Mouse (Mus musculus) bone marrow macrophage, adult 2 months (primary cell): ENCODE measurements around the gene Ifna5. TPM values are rescaled to one million over a fixed set of nuclear protein-coding genes. Genes with fewer than 3 reads are reported as not detected.

ENCODE experiments used
- H3K27ac ChIP-seq: 2 replicates; pipeline ENCODE4 v1.5.1; 2012; ENCODE audit warnings: low read depth, low read length; ENCODE audit not compliant: insufficient read depth
- H3K4me1 ChIP-seq: 2 replicates; pipeline ENCODE4 v1.6.1; 2012; ENCODE audit warnings: low read length; ENCODE audit not compliant: control insufficient read depth, insufficient read depth
- H3K4me3 ChIP-seq: 2 replicates; pipeline ENCODE4 v1.5.1; 2012; ENCODE audit warnings: mild to moderate bottlenecking, low read length, moderate library complexity; ENCODE audit not compliant: insufficient read depth
- CTCF ChIP-seq: IDR thresholded peaks from 2 replicates; pipeline ENCODE4 v1.5.1; 2012; ENCODE audit warnings: low read depth, mild to moderate bottlenecking, low read length, moderate library complexity
- POLR2A ChIP-seq: IDR thresholded peaks from 2 replicates; pipeline ENCODE4 v1.6.1; 2012; ENCODE audit warnings: mild to moderate bottlenecking, low read depth, low read length, borderline replicate concordance
- polyA plus RNA-seq: library from polyadenylated mRNA; stranded (reverse); fragments of >200 nt; gene quantifications from 2 replicates; pipeline ENCODE4 v1.2.4, GENCODE M21; 2012; ENCODE audit not compliant: missing spikeins, insufficient read depth, insufficient read length

Gene Ifna5
- polyA plus RNA-seq, 1 experiment, result not detected

- no peak overlapping the region for H3K4me3 ChIP-seq
- H3K27ac ChIP-seq, result no peak overlapping the region
- TF ChIP-seq POLR2A (no peak), CTCF (no peak)
- H3K4me1 ChIP-seq, result no peaks in the 10 kb centered on the region; the same call in 1 of the 2 replicates
Observed at GRCm38 (mm10) chr4:88878772-88879171, 43.4 kb downstream of the Ifna5 start.

GRCm38 (mm10) chr4:88880101-88880500, 44.8 kb downstream of the Ifna5 start, which contains the start of gene Ifne:
Gene Ifne (minus strand): TSS chr4:88880201.
- Histone ChIP-seq H3K27ac (no peak within 1 kb of the TSS), H3K4me1 (no peaks in the 10 kb centered on the region; the same call in 1 of the 2 replicates), H3K4me3 (no peak within 1 kb of the TSS)
- TF ChIP-seq CTCF (no peak), POLR2A (no peak)

Other genes starting within 250 kb of the Ifna5 start
- not detected in 2 replicates for gene Ifna9, start 243.1 kb upstream of the Ifna5 start, polyA plus RNA-seq
- gene Ifna12, start 232.1 kb upstream of the Ifna5 start, polyA plus RNA-seq, result not detected in 2 replicates
- not detected in 2 replicates for gene C87499, start 201.1 kb upstream of the Ifna5 start, polyA plus RNA-seq
- not detected in 2 replicates for gene Ifna13, start 191.1 kb upstream of the Ifna5 start, polyA plus RNA-seq
- gene Ifna16, start 158.6 kb upstream of the Ifna5 start, polyA plus RNA-seq, result not detected in 2 replicates
- not detected in 2 replicates for gene Ifna2, start 151.6 kb upstream of the Ifna5 start, polyA plus RNA-seq
- not detected in 2 replicates for gene Ifnab, start 144.2 kb upstream of the Ifna5 start, polyA plus RNA-seq
- not detected in 2 replicates for gene Gm26566, start 113.7 kb upstream of the Ifna5 start, polyA plus RNA-seq
- gene Klhl9, start 113.1 kb upstream of the Ifna5 start, polyA plus RNA-seq, result 60.5 and 64.8 TPM in 2 replicates
- gene Gm13271, start 80.7 kb upstream of the Ifna5 start, polyA plus RNA-seq, result not detected in 2 replicates
- not detected in 2 replicates for gene Gm13283, start 75.4 kb upstream of the Ifna5 start, polyA plus RNA-seq
- gene Gm13290, start 61.7 kb upstream of the Ifna5 start, polyA plus RNA-seq, result not detected in 2 replicates
- gene Gm13289, start 58.6 kb upstream of the Ifna5 start, polyA plus RNA-seq, result not detected in 2 replicates
- gene Gm13272, start 55.7 kb upstream of the Ifna5 start, polyA plus RNA-seq, result not detected in 2 replicates
- not detected in 2 replicates for gene Ifnz, start 53.4 kb upstream of the Ifna5 start, polyA plus RNA-seq
- not detected in 2 replicates for gene Gm13276, start 49.8 kb upstream of the Ifna5 start, polyA plus RNA-seq
- gene Gm13277, start 46.9 kb upstream of the Ifna5 start, polyA plus RNA-seq, result not detected in 2 replicates
- not detected in 2 replicates for gene Gm13278, start 44.0 kb upstream of the Ifna5 start, polyA plus RNA-seq
- gene Gm13275, start 41.0 kb upstream of the Ifna5 start, polyA plus RNA-seq, result not detected in 2 replicates
- gene Gm13279, start 38.1 kb upstream of the Ifna5 start, polyA plus RNA-seq, result not detected in 2 replicates
- not detected in 2 replicates for gene Gm13285, start 35.9 kb upstream of the Ifna5 start, polyA plus RNA-seq
- gene Gm13287, start 32.3 kb upstream of the Ifna5 start, polyA plus RNA-seq, result not detected in 2 replicates
- not detected in 2 replicates for gene Gm13288, start 30.0 kb upstream of the Ifna5 start, polyA plus RNA-seq
- not detected in 2 replicates for gene Ifna7, start 19.3 kb upstream of the Ifna5 start, polyA plus RNA-seq
- gene Ifna11, start 15.6 kb upstream of the Ifna5 start, polyA plus RNA-seq, result not detected in 2 replicates
- gene Ifna6, start 8.1 kb upstream of the Ifna5 start, polyA plus RNA-seq, result not detected in 2 replicates
- not detected in 2 replicates for gene Ifna4, start 6.3 kb downstream of the Ifna5 start, polyA plus RNA-seq
- gene Ifna1, start 14.6 kb downstream of the Ifna5 start, polyA plus RNA-seq, result not detected in 2 replicates
- not detected in 2 replicates for gene Ifne, start 44.7 kb downstream of the Ifna5 start, polyA plus RNA-seq